Mouse (Mus musculus) CD4-positive helper T cell, adult 2 months (primary cell): ENCODE data around the gene Cnot4.
"Not testable (repeated sequence)": the region's sequence is repeated elsewhere in the genome, so short reads cannot be mapped to it uniquely, and the experiment has no call there.

Experiments used
- DNase-seq: peaks from one replicate; pipeline ENCODE4 v3.0.0-alpha.2; 2012; ENCODE audit warnings: low read depth, missing footprints, low spot score

The Cnot4 gene

DNA sequence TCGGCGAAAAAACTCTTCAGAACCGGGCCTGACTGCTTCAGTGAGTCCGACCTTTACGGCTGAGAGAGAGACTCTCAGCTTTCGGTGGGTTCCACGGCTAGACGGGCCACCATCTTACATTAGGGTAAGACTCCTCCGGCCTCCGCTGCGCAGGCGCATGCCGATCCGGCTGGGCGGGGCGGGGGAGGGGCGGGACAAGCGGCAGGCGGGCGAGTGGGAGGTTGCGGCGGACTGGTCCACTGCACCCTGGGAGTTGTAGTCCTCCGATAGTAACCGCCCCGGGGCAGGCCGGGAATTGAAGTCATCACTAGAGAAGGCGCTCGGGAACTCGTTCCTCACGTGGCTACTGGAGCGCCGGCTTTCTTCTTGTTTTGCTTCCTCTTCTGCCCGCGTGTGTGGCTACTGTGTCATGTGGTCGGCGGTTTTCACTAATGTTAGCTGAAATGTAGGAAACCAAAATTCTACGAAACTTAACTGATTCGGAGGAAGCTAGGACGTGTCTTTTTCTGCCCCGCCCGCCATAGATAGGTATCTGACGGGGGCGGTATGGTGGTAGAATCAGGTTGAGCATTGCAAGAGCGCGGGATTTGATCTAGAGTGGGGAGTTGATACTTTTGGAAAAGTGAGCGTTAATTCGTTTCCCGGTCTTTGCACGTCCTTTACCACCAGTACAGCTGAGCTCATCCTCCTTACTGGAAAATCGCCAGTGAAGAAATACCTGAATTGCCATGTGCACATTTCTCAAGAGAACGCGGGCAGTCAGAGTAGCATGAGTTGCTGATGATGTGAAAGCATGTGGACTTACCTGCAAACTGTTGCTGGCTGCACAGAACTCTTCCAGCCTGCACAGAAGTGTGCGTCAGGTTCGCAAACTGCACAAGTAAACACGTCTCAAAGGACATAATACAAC lies at the start of gene Cnot4:
TSS of gene Cnot4 (minus strand) at position 146 of the 910 bp plus-strand sequence.
- peak; percentile 99 for DNase-seq

DNA sequence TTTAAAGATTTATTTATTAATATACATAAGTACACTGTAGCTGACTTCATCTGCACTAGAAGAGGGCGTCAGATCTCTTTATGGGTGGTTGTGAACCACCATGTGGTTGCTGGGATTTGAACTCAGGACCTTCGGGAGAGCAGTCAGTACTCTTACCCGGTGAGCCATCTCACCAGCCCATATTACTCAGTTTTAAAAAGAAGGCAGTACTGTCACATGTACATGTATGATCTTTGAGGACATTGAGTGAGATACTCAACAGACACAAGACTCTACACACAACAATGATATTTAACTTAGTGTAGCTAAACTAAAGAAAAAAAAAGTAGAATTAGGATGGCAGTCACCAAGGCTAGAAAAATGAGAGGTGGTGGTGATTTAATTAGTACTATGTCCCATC lies 45.8 kb upstream of the Cnot4 start:
- DNase-seq, result not testable (repeated sequence)

DNA sequence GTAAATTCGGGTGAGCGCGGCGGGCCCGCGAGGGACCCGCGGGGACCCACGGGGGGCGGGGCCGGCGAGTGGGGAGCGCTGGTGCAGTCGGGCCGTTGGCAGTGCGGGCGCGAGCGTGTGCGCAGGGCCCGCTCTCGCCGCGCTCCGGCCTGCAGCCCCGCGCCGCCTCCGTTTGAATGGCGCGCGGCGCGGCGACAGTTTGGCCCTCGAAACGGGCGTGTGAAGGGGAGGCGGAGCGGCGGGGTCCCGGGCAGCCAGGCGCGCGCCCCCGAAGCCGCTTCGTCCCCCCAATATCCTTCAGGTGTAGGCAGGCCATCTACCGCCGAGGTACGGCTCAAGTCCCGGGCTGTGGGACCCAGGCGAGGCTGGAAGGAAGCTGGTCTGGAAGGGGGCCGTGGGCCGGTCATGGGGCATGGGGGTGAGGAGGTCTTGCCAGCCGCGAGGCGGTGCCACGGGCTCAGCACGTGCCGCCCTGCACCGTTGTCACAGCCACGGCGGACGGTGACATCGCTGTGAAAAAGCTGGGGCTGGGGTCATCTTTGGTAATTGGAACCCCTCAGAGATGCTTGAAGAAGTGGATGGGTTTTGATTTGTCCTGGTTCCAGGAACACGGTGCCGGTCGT lies 44.2 kb upstream of the Cnot4 start:
- DNase-seq, result peak; percentile 56

DNA sequence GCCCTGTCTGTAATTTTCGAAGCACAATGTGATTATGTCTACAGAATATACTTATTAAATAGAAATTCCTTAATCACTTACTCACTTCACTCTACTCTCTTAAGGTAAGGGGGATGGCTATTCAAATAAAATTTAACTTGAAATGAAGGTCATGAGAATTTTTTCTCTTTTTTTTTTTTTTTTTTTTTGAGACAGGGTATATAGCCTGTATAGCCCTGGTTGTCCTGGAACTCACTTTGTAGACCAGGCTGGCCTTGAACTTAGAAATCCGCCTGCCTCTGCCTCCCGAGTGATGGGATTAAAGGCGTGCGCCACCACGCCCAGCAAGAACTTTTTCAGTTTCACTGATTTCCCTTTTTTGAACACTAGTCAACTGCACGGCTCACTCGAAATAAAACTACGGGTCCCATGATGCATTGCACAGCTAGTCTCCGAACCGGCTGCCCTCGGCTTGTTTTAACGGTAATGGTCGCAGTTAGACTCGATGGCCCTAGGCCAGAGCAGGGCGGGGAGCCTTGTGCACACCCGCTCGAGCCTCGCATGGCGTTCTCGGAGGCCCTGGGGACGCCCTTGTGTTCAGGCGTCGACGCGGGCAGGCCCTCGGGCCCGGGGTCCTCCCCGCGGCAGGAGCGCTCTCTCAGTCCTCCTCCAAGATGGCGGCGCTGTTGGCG lies 43.6 kb upstream of the Cnot4 start, which contains the start of gene Nup205:
TSS of gene Nup205 (plus strand) at position 443 of the 671 bp plus-strand sequence.
- DNase-seq, result peak; percentile 91

DNA sequence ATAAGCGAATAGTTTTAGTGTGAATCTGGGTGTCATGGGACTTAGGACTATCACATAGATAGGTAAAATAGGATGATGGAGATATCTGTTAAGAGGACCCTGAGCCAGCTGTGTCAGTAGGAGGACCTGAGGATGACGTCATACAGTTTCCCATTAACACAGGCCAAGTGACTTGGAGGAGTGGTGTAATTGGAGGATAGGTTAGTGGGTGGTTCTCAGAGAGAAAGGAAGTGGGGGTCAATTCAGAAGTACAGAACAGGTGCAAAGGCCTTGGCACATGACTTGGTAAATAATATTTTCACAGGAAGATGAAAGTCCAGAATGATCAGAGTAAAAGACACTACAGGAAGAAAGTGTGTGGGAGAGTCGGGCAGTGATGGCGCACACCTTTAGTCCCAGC lies 39.7 kb upstream of the Cnot4 start:
- no peak for DNase-seq

DNA sequence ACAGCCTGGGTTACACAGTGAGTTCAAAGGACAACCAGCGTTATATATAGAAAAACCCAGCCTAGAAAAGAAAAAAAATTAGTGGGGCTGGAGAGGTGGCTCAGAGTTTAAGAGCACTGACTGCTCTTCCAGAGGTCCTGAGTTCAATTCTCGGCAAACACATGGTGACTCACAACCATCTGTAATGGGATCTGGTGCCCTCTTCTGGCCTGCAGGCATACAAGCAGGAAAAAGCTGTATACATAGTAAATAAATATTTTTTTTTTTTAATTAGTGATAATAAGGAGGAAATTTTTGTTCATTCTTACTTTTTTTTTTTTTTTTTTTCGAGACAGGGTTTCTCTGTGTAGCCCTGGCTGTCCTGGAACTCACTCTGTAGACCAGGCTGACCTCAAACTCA lies 38.5 kb upstream of the Cnot4 start:
- not testable (repeated sequence) for DNase-seq

DNA sequence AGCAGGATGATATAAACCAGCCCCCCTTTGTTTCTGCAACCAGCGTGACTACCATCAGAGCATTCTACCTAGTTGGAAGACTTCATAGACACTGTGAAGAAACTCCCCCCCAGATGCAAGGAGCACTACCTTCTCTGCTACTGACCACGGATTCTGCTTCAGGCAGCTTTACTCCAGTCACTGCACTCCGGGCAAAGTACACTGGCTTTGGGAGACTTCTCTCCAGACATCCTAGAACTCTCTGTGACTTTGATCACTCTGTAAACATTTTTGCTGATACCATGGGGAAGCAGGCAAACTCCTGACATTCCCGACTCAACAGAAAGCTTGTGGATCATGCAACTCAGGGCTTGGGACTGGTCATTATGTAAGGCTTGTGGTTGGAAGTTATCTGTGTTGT lies 35.7 kb upstream of the Cnot4 start:
- no peak for DNase-seq

DNA sequence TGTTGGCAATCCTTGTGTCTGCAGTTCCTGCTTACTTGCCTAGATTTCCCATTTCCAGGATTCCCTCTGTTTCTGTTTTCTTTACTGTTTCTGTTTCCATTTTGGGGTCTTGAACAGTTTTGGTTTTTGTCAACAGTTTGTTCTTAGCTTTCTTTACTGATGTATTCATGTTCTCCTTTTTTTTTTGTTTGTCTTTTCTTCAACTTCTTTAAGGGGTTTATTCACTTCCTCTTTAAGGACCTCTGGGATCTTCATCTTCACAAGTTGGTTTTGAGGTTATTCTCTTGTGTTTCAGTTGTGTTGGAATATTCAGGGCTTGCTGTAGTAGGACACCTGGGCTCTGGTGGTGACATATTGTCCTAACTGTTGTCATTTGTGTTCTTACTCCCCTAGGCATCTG lies 21.0 kb upstream of the Cnot4 start:
- DNase-seq, result no peak

DNA sequence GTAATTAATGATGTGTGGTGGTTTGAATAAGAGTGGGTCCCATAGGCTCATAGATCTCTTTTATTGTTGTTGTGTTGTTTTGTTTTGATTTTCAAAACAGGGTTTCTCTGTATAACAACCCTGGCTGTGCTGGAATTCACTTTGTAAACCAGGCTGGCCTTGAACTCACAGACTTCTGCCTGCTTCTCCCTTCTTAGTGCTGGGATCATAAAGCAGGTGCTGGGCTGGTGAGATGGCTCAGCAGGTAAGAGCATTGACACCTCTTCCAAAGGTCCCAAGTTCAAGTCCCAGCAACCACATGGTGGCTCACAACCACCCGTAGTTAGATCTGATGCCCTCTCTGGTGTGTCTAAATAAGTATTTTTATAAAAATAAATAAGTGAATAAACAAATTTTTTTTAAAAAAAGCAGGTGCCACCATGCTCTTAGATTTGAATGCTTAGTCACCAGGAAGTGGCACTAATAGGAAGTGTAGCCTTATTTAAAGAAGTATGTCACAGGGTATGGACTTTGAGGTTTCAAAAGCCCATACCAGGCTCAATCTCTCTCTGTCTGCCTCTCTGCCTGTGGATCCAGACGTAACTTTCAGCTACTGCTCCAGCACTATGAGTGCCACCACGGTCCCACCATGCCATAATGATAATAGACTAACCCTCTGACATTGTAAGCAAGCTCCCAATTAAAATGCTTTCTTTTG lies 14.3 kb upstream of the Cnot4 start:
- no peak for DNase-seq

DNA sequence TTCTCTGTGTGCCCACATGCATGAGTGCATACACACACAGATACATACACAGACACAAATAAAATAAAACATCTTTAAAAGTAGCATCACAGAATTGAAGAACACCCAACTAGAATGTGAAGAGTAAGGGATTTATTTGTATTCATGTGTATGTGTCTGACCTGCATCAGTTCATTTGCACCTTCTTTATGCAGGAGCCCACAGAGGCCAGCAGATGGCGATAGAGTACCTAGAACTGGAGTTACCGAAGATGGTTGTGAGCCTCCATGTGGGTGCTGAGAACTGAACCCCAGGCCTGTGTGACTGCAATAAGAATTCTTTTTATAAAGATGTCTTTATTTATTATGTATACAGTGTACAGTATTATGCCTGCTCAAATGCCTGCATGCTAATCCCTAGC lies 12.0 kb upstream of the Cnot4 start:
- peak; percentile 21 for DNase-seq

DNA sequence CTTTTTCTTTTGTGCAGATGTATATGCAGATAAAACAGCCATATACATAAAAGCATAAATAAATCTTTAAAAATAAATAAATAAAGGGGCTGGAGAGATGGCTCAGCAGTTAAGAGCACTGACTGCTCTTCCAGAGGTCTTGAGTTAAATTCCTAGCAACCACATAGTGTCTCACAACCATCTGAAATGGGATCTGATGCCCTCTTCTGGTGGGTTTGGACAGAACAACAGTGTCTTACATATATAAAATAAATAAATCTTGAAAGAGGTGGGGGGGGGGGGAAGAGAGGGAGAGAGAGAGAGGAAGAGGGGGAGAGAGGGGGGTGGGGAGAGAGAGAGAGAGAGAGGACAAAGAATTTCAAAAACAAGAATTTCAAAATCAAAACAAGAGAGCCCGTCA lies 6.8 kb upstream of the Cnot4 start:
- no peak for DNase-seq

DNA sequence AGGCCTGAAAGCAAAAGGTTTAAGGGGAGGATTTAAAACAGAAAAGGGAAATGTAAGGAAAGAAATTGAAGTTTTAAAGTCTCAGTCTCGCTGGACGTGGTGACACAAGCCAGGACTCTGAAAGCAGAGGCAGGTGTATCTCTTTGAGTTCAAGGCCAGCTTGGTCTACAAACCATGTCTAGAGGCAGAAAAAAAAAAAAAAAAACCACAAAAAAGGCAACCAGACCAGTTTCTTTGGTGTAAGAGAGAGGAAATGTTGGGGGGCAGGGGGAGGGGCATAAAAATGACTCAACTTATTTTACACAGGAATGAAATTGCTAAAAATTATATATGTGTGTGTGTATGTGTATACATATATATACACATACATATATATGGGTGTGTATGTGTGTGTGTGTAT lies 1.3 kb upstream of the Cnot4 start:
- peak; percentile 26 for DNase-seq

DNA sequence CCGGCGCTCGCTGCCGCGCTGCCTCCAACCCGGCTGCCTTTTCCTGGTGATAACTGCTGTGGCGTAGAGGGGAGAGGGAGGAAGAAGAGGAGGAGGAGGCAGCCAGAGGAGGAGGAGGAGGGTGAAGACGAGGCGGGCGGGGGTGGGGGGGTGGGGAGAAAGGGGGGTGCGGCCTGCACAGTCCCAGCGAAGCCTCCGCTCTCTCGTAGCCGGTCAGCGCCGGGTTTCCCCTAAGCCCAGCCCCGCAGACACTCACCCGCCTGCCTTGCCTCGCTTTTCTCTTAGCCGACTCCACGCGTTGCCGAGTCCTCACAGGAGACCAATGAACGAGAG lies 312 bp downstream of the Cnot4 start:
- no peak for DNase-seq

DNA sequence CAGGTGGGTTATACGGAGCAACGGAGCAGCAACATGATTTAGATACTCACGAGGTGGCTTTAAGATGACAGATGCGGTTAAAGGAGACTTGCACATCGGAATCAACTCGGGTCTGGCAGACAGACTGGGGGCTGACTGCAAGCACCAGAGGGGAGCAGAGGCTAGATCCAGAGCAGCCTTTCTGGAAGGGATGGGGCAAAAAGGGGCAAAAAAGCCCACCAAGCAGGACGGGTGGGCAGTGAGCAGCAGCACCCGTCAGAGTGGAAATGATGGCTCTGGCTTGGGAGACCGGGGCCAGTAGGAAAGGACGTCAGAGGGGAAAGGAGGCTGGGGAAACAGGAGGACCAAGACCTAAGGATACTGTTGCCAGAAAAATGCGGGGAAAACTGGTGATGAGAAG lies 718 bp downstream of the Cnot4 start:
- peak; percentile 39 for DNase-seq

DNA sequence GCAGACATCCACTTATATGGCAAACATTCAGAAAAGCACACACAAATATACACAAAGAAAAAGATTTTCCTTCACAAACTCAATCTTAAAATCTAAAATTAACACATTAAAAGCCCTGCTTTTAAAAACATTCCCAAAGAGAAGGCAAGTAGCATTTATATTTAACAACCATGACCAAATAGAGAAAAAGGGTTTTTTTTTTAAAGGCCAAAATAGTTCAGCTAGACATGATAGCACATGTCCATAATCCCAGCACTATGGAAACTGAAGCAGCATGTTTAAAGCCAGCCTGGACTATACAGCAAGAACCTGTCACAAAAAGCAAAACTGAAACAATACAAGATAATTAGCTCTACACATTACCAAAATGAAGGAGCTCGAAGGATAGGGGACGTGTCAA lies 11.0 kb downstream of the Cnot4 start:
- DNase-seq, result no peak

DNA sequence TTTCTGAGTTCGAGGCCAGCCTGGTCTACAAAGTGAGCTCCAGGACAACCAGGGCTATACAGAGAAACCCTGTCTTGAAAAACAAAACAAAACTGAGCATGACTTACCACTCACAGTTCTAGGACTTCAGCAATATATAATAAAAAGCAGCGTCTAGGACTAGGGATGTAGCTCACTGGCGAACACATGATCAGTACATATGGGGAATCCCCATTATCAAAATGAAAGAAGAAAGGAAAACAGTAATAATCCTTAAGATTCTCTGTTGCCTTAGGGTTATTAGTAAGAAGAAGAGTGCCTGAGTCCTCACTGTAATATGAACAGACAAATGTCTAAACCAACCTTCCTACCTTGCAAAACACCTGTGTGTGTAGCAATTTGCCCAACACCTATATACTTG lies 11.6 kb downstream of the Cnot4 start:
- no peak for DNase-seq

DNA sequence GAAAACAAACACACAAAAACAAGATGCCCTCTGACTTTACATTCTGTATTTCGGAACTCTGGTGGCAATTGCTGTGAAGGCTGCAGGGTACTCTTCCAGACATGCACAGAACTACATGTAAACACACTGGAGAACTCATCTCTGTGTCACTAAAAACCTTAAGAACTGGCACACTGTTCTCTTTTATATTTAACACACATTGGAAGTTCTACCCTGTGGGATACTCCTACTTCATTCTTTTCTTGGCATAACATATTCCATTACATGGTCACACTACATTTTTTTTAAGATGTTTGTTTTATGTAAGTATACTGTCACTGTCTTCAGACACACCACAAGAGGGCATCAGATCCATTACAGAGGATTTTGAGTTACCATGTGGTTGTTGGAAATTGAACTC lies 31.1 kb downstream of the Cnot4 start:
- no peak for DNase-seq

DNA sequence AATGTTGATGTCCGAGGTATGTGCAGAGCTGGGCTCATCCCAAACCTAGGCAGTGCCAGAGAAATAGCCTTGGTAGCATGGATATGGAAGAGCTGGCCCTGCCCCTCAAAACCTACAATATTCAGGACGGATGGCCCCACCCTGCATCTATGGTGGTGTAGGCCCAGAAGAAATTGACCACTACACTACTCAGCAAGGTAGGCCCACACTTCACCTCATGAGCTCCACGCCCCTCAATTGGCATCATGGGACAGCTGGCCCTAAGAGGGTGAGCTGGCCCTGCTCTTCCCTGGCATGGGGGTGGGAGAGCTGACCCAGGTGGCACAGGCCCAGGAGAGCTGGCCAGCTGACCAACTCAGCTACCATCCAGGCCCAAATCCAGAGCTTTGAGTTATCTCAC lies 48.6 kb downstream of the Cnot4 start:
- no peak for DNase-seq

DNA sequence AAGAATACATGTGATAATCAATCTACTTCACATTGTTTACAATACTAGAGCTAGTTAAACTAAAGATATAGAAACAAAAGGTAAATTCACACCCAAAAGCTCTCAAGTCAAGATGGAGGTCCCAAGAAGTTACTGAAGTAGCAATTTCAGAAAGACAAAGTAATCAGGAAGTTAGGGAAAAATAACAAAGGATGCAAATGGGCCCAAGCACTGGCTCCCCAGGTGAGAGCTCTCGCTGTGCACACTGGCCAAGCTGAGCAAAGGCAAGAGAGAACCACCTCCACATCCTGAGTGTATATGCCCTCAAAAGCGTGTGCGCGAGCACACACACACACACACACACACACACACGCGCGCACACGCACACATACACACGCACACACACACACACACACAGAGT lies 58.4 kb downstream of the Cnot4 start:
- peak; percentile 5 for DNase-seq

DNA sequence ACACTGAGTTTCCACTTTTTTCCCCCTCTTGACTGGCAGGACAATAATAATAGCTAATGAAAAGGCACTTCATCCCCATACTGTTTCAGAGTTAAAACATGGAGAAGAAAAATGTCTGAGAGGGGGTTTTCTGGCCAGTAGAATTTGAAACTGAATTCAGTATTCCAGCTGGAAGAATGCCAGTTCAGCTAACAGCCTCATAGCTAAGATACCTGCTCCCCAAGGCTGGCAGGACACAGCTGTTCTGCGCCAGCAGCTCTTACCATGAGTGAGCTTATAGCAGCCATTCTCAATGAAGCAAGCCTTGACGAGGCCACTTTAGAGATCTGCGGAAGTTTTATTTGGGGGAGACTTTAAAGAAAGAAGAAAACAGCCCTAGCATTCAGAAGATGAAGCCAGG lies 62.3 kb downstream of the Cnot4 start:
- no peak for DNase-seq

DNA sequence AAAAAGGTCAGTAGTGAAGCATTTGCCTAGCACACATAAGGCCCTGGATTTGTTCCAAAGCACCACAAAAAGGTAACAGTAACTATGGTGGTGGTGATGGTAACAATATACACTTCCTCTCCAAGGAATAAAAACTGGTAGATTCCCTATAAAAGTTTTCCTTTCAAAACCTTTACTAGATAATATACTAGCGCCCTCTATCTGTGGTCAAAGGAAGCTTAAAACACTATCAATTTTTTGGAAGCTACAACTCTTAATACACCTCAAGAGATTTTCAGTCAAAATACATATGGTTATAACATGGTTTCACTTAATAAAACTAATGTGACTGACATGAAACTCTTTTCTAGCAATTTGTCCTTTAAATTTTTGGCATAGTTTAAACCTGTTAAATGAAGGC lies 71.1 kb downstream of the Cnot4 start:
- no peak for DNase-seq

DNA sequence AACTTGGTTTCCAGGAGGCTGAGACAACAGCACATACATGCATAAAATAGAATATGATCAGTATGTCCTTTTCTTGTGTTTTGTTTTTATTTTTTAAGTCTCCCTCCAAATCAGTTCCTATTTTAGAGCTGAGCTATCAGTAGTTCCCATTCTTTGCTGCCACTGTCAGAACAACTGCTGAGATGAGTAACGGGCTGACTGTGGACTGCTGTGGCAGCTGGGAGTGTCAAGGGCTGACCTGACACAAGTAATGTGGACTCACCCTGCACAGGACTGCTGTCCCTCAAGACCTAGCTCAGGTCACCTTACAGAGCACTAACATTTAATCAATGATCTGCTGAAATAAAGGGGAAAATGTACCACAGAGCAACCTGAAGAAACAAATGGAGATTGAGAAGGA lies 90.4 kb downstream of the Cnot4 start:
- DNase-seq, result no peak
